Mouse (Mus musculus) megakaryocyte progenitor cell, adult 5-6 weeks (primary cell): ENCODE measurements around the gene Olfr894. TPM values are rescaled to one million over a fixed set of nuclear protein-coding genes. Genes with fewer than 3 reads are reported as not detected.
"Not testable (repeated sequence)": the region's sequence is repeated elsewhere in the genome, so short reads cannot be mapped to it uniquely, and the experiment has no call there.

Experiments used
- ATAC-seq: replicated peaks from 2 replicates; pipeline ENCODE4 v1.8.0; 2016; ENCODE audit warnings: mild to moderate bottlenecking, moderate TSS enrichment, inconsistent platforms; ENCODE audit not compliant: poor library complexity
- total RNA-seq, 2 experiments: library from RNA; stranded (forward) in 1 of 2; stranded (reverse) in 1 of 2; fragments of 157-497, 149-512 nt in 1 of 2; fragments of 200-1000 nt in 1 of 2; gene quantifications; 2 replicates each; pipeline versions ENCODE4 v1.2.3 to v1.2.4; 2015 to 2017

Gene Olfr894
- total RNA-seq (2015) (not detected in 2 replicates), total RNA-seq (2017) (not detected in 2 replicates)

GRCm38 (mm10) chr9:38217755-38218154 is at the start of gene Olfr894:
Olfr894 (plus strand) TSS chr9:38218055.
- no peak for ATAC-seq

DNA sequence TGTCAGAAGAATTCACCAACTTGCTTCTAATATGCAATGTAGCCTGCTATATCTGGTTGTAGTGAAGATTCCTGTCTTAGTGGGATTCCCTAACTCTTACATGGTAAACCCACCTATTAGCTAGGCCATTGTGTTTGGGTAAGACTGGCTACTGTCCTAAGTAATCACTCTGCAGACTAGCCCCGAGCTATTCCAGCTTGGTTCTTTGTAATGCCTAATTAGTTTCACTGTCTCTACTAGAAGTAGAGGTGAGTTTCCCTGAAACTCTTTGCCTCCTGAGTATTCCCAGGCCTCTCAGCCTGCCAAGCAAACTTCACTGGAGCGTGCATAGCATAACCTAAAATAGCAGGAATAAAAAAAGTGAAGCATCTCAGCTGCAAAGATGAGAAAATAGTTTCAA is 49.5 kb upstream of the Olfr894 start:
- not testable (repeated sequence) for ATAC-seq

- ATAC-seq: no peak
Measured at GRCm38 (mm10) chr9:38180721-38181120, 37.1 kb upstream of the Olfr894 start, which contains the start of gene Olfr891. Olfr891 (minus strand) TSS chr9:38180821.

- ATAC-seq: no peak
Measured at GRCm38 (mm10) chr9:38208065-38208464, 9.8 kb upstream of the Olfr894 start, which contains the start of gene Olfr893. Olfr893 (plus strand) TSS chr9:38208365.

DNA sequence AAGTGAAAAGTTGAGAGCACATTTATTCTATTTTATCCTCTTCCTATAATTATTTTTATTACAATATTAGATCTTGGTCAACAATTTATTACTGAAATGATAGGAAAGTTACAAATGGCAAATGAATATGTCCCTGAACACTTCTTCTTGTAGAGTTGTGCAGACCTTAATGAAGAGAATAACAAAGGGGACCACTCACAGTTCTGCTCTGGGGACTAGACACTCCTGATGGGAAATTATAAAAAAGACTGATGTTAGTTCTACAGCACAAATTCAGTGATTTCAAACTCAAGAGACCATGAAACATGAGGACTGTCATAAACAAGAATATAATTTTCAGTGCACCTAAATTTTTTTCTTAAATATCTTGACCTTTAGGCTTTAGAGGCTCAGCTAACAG is 34.6 kb downstream of the Olfr894 start, which contains the start of gene Olfr143:
TSS of gene Olfr143 (plus strand) at position 301 of the 400 bp plus-strand sequence.
- ATAC-seq: no peak

DNA sequence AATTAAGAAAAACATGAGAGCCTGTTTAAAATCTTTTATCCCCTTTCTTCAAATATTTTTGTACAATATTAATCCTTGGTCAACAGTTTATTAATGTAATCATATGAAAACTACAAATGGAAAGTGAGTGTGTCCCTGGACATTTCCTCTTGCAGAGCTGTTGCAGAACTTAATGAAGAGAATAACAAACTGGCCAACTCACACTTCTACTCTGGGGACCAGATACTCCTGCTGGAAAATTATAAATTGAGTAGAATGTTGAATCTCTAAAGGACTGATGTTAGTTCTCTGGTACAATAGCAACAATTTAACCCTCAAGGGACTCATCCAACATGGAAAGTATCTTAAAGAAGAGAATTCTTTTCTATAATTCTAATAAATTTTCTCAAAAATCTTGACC is 49.7 kb downstream of the Olfr894 start, which contains the start of gene Olfr895:
TSS of gene Olfr895 (plus strand) at position 301 of the 400 bp plus-strand sequence.
- no peak for ATAC-seq

Other genes with a start within 250 kb of the Olfr894 start
- gene Olfr881, start 226.2 kb upstream of the Olfr894 start, total RNA-seq (2015): not detected in 2 replicates
- not detected in 2 replicates for gene Olfr881, start 226.2 kb upstream of the Olfr894 start, total RNA-seq (2017)
- gene Olfr883, start 192.2 kb upstream of the Olfr894 start, total RNA-seq (2015): not detected in 2 replicates
- gene Olfr883, start 192.2 kb upstream of the Olfr894 start, total RNA-seq (2017): not detected in 2 replicates
- gene Olfr884, start 171.5 kb upstream of the Olfr894 start, total RNA-seq (2015): not detected in 2 replicates
- not detected in 2 replicates for gene Olfr884, start 171.5 kb upstream of the Olfr894 start, total RNA-seq (2017)
- not detected in 2 replicates for gene Olfr885, start 156.7 kb upstream of the Olfr894 start, total RNA-seq (2015)
- not detected in 2 replicates for gene Olfr885, start 156.7 kb upstream of the Olfr894 start, total RNA-seq (2017)
- not detected in 2 replicates for gene Olfr887, start 134.0 kb upstream of the Olfr894 start, total RNA-seq (2015)
- gene Olfr887, start 134.0 kb upstream of the Olfr894 start, total RNA-seq (2017): not detected in 2 replicates
- not detected in 2 replicates for gene Olfr888, start 109.9 kb upstream of the Olfr894 start, total RNA-seq (2015)
- not detected in 2 replicates for gene Olfr888, start 109.9 kb upstream of the Olfr894 start, total RNA-seq (2017)
- 0.05 and 0.12 TPM in 2 replicates for gene Olfr889, start 102.9 kb upstream of the Olfr894 start, total RNA-seq (2015)
- not detected in 2 replicates for gene Olfr889, start 102.9 kb upstream of the Olfr894 start, total RNA-seq (2017)
- gene Olfr890, start 75.5 kb upstream of the Olfr894 start, total RNA-seq (2015): not detected in 2 replicates
- gene Olfr890, start 75.5 kb upstream of the Olfr894 start, total RNA-seq (2017): not detected in 2 replicates
- not detected in 2 replicates for gene Olfr891, start 37.2 kb upstream of the Olfr894 start, total RNA-seq (2015)
- not detected in 2 replicates for gene Olfr891, start 37.2 kb upstream of the Olfr894 start, total RNA-seq (2017)
- not detected in 2 replicates for gene Olfr893, start 9.7 kb upstream of the Olfr894 start, total RNA-seq (2015)
- not detected in 2 replicates for gene Olfr893, start 9.7 kb upstream of the Olfr894 start, total RNA-seq (2017)
- not detected in 2 replicates for gene Olfr143, start 34.7 kb downstream of the Olfr894 start, total RNA-seq (2015)
- gene Olfr143, start 34.7 kb downstream of the Olfr894 start, total RNA-seq (2017): not detected in 2 replicates
- gene Olfr895, start 49.8 kb downstream of the Olfr894 start, total RNA-seq (2015): not detected in 2 replicates
- not detected in 2 replicates for gene Olfr895, start 49.8 kb downstream of the Olfr894 start, total RNA-seq (2017)
- not detected in 2 replicates for gene Olfr896-ps1, start 73.1 kb downstream of the Olfr894 start, total RNA-seq (2015)
- gene Olfr896-ps1, start 73.1 kb downstream of the Olfr894 start, total RNA-seq (2017): not detected in 2 replicates
- not detected in 2 replicates for gene Olfr25, start 111.0 kb downstream of the Olfr894 start, total RNA-seq (2015)
- gene Olfr25, start 111.0 kb downstream of the Olfr894 start, total RNA-seq (2017): not detected in 2 replicates
- not detected in 2 replicates for gene Olfr898, start 130.4 kb downstream of the Olfr894 start, total RNA-seq (2015)
- gene Olfr898, start 130.4 kb downstream of the Olfr894 start, total RNA-seq (2017): not detected in 2 replicates
- gene Olfr250, start 148.8 kb downstream of the Olfr894 start, total RNA-seq (2015): not detected in 2 replicates
- not detected in 2 replicates for gene Olfr250, start 148.8 kb downstream of the Olfr894 start, total RNA-seq (2017)
- gene Olfr251, start 159.0 kb downstream of the Olfr894 start, total RNA-seq (2015): not detected in 2 replicates
- gene Olfr251, start 159.0 kb downstream of the Olfr894 start, total RNA-seq (2017): not detected in 2 replicates
- not detected in 2 replicates for gene Olfr147, start 183.6 kb downstream of the Olfr894 start, total RNA-seq (2015)
- gene Olfr147, start 183.6 kb downstream of the Olfr894 start, total RNA-seq (2017): not detected in 2 replicates
- not detected in 2 replicates for gene Olfr901, start 211.4 kb downstream of the Olfr894 start, total RNA-seq (2015)
- not detected in 2 replicates for gene Olfr901, start 211.4 kb downstream of the Olfr894 start, total RNA-seq (2017)
- gene Olfr902, start 229.6 kb downstream of the Olfr894 start, total RNA-seq (2015): not detected in 2 replicates
- gene Olfr902, start 229.6 kb downstream of the Olfr894 start, total RNA-seq (2017): not detected in 2 replicates
- not detected in 2 replicates for gene Olfr904, start 245.1 kb downstream of the Olfr894 start, total RNA-seq (2015)
- not detected in 2 replicates for gene Olfr904, start 245.1 kb downstream of the Olfr894 start, total RNA-seq (2017)